Mouse (Mus musculus) stomach, postnatal 0 days (tissue): ENCODE measurements around the gene Ankrd33b.

Experiments
- CTCF ChIP-seq: IDR thresholded peaks from 2 replicates; pipeline ENCODE4 v1.5.1; 2016; ENCODE audit warnings: antibody characterized with exemption, low read depth, mild to moderate bottlenecking, moderate library complexity
- EP300 ChIP-seq: optimal IDR thresholded peaks from 2 replicates; pipeline ENCODE3; 2016; ENCODE audit warnings: antibody characterized with exemption

GRCm38 (mm10) chr15:31395986-31396385, 28.5 kb upstream of the Ankrd33b start:
- TF ChIP-seq CTCF (no peak), EP300 (no peak)
